8 mouse cellular contexts compared by ENCODE assay signal in genomic region chr2:30285004-30285403, GRCm38 (mm10). TPM values are rescaled to one million over a fixed set of nuclear protein-coding genes. Genes with fewer than 3 reads are reported as not detected.
DNase-seq lines count a peak whose midpoint lies in the region; ATAC-seq and TF ChIP-seq lines count a peak whose summit lies in the region.

No protein-coding gene starts in this region.

- no peaks in the 10 kb centered on the region for H3K27me3 ChIP-seq in heart, embryonic 12.5 days (replicated peaks)
- H3K27me3 ChIP-seq in heart, adult 2 months (ENCODE audit: control insufficient read depth, insufficient read depth, low read length): no peaks in the 10 kb centered on the region
- H3K27me3 ChIP-seq in hindbrain, embryonic 12.5 days: no peaks in the 10 kb centered on the region
- no peaks in the 10 kb centered on the region for H3K27me3 ChIP-seq in midbrain, embryonic 12.5 days

- TF ChIP-seq POLR2A in heart, adult 2 months (IDR thresholded peaks at IDR 0.05; ENCODE audit: insufficient read depth, low read depth, low read length): no peak

- WGBS in heart, embryonic 12.5 days: 88% methylated on average over 5 of the region's 5 CpGs
- 87% methylated on average over 5 of the region's 5 CpGs for WGBS in heart, adult 2 months
- 93% methylated on average over 5 of the region's 5 CpGs for WGBS in hindbrain, embryonic 12.5 days
- WGBS in midbrain, embryonic 12.5 days: 93% methylated on average over 5 of the region's 5 CpGs

- no peak for DNase-seq in heart, adult 2 months
- no peak for DNase-seq in ES-E14 (ENCODE audit: low read depth, low spot score)
- DNase-seq in ovary, postnatal 14 days (ENCODE audit: low spot score): no peak
- DNase-seq in adrenal gland, adult (ENCODE audit: inconsistent age in 2 of 2, low spot score in 1 of 2): no peak
- no peak for DNase-seq in cerebellum, postnatal 25 days

- H3K27ac ChIP-seq in heart, embryonic 12.5 days (ENCODE audit: poor library complexity, severe bottlenecking): no peak overlapping the region
- H3K27ac ChIP-seq in heart, adult 2 months: no peak overlapping the region
- no peak overlapping the region for H3K27ac ChIP-seq in ES-E14 (ENCODE audit: insufficient read depth, low read depth, low read length, poor library complexity, severe bottlenecking)
- H3K27ac ChIP-seq in hindbrain, embryonic 12.5 days: no peak overlapping the region
- H3K27ac ChIP-seq in midbrain, embryonic 12.5 days (replicated peaks): no peak overlapping the region

- H3K4me3 ChIP-seq in heart, embryonic 12.5 days: peak overlapping the region; percentile 73
- H3K4me3 ChIP-seq in heart, adult 2 months: no peak overlapping the region
- peak overlapping the region; percentile 78 to 81; a peak in 1 of 4 replicates for H3K4me3 ChIP-seq in ES-E14 (ENCODE audit: insufficient read depth in 1 of 2, low read depth in 1 of 2, low read length in 2 of 2, poor library complexity in 1 of 2, severe bottlenecking in 1 of 2)
- H3K4me3 ChIP-seq in hindbrain, embryonic 12.5 days: peak overlapping the region; percentile 96
- H3K4me3 ChIP-seq in midbrain, embryonic 12.5 days: peak overlapping the region; percentile 95

- in situ Hi-C loops in ES-E14 (cut with MboI; ENCODE audit: low sequenced_read_pairs in 2 of 2, unreplicated experiment in 2 of 2): no loop called here

- intact Hi-C loops in heart, adult 2 months (cut with DNase I): loop anchor here (5.0 kb wide), 2 partner anchors 113 to 153 kb away; partner anchors contain the start of genes Endog and Tbc1d13

- TF ChIP-seq EP300 in heart, adult 2 months (IDR thresholded peaks at IDR 0.05; ENCODE audit: insufficient read depth, low read depth, low read length): no peak

- no peak for TF ChIP-seq CTCF in heart, adult 2 months (IDR thresholded peaks at IDR 0.05)

- peaks cover 1% of the 10 kb centered on the region for H3K79me2 ChIP-seq in heart, adult 2 months (replicated peaks; ENCODE audit: control insufficient read depth, insufficient read depth, low read length)

- H3K9me3 ChIP-seq in heart, embryonic 12.5 days (replicated peaks): 0 out of 2 replicates have a peak, but pooled peaks cover 3% of the 10 kb centered on the region
- no peaks in the 10 kb centered on the region for H3K9me3 ChIP-seq in ES-E14 (ENCODE audit: control insufficient read depth, insufficient read depth, low read depth, low read length)
- no peaks in the 10 kb centered on the region for H3K9me3 ChIP-seq in hindbrain, embryonic 12.5 days (replicated peaks)
- no peaks in the 10 kb centered on the region for H3K9me3 ChIP-seq in midbrain, embryonic 12.5 days

- peaks cover 23% of the 10 kb centered on the region for H3K4me1 ChIP-seq in heart, embryonic 12.5 days (replicated peaks)
- peaks cover 2% of the 10 kb centered on the region; the same call in 1 of the 2 replicates for H3K4me1 ChIP-seq in heart, adult 2 months (ENCODE audit: control insufficient read depth, insufficient read depth, low read length)
- H3K4me1 ChIP-seq in ES-E14 (ENCODE audit: control insufficient read depth in 2 of 2, insufficient read depth in 2 of 2, low read length in 2 of 2, poor library complexity in 1 of 2): peaks cover 0 to 3% of the 10 kb centered on the region in 2 experiments; a peak in 1 of 4 replicates
- H3K4me1 ChIP-seq in hindbrain, embryonic 12.5 days: peaks cover 23% of the 10 kb centered on the region
- peaks cover 22% of the 10 kb centered on the region for H3K4me1 ChIP-seq in midbrain, embryonic 12.5 days

- H3K36me3 ChIP-seq in heart, embryonic 12.5 days: peaks cover 27% of the 10 kb centered on the region
- H3K36me3 ChIP-seq in heart, adult 2 months (ENCODE audit: control insufficient read depth, insufficient read depth, low read length): no peaks in the 10 kb centered on the region
- H3K36me3 ChIP-seq in ES-E14 (ENCODE audit: control insufficient read depth, insufficient read depth, low read length, poor library complexity, severe bottlenecking): no peaks in the 10 kb centered on the region
- peaks cover 5% of the 10 kb centered on the region; the same call in 1 of the 2 replicates for H3K36me3 ChIP-seq in hindbrain, embryonic 12.5 days
- H3K36me3 ChIP-seq in midbrain, embryonic 12.5 days: peaks cover 3% of the 10 kb centered on the region; the same call in 1 of the 2 replicates

- H3K9ac ChIP-seq in heart, embryonic 12.5 days: peak overlapping the region; percentile 87; the same call in 1 of the 2 replicates
- H3K9ac ChIP-seq in heart, adult 2 months (ENCODE audit: low read depth, low read length): no peak overlapping the region
- no peak overlapping the region for H3K9ac ChIP-seq in ES-E14 (ENCODE audit: insufficient read depth, low read depth, low read length, poor library complexity, severe bottlenecking)
- H3K9ac ChIP-seq in hindbrain, embryonic 12.5 days: 0 out of 2 replicates have a peak overlapping the region, but pooled peaks have one; percentile 94
- H3K9ac ChIP-seq in midbrain, embryonic 12.5 days (replicated peaks): no peak overlapping the region

- H3K4me2 ChIP-seq in heart, embryonic 12.5 days: peak overlapping the region; percentile 98
- H3K4me2 ChIP-seq in hindbrain, embryonic 12.5 days (replicated peaks): peak overlapping the region; percentile 98
- H3K4me2 ChIP-seq in midbrain, embryonic 12.5 days (replicated peaks): peak overlapping the region; percentile 99

- no peak for ATAC-seq in heart, embryonic 12.5 days (ENCODE audit: insufficient number of reproducible peaks, low FRiP score)
- ATAC-seq in hindbrain, embryonic 12.5 days (ENCODE audit: low FRiP score): no peak
- ATAC-seq in midbrain, embryonic 12.5 days (ENCODE audit: low FRiP score, low read depth): no peak

TF ChIP-seq in ES-E14, 5 proteins besides CTCF, POLR2A, EP300 and RAD21:
- no peak for TF ChIP-seq ZC3H11A (IDR thresholded peaks at IDR 0.05; ENCODE audit: borderline replicate concordance, low read depth, low read length)
TF ChIP-seq in ES-E14: peak in this region for 0.

RNA-seq across cellular contexts. Expression of gene Dolk, which starts 1.1 kb away (rescaled TPM):
- polyA plus RNA-seq in heart, embryonic 12.5 days (2016; fragmentation: Nextera tagmentation; extraction: Ambion mirVana): 26.6 and 27.1 TPM in 2 replicates
- total RNA-seq in heart, adult 2 months (2021): 10 to 100 TPM; 21.6 to 25.3 TPM
- polyA plus RNA-seq in heart, adult 2 months (2012; rRNA removed): 23.9 and 35.1 TPM in 2 replicates
- 25.2 and 31.6 TPM in 2 replicates for total RNA-seq in ES-E14 (2012; rRNA removed)
- 25.5 and 26.2 TPM in 2 replicates for polyA plus RNA-seq in hindbrain, embryonic 12.5 days (2016; fragmentation: Nextera tagmentation; extraction: Ambion mirVana)
- 25.5 and 28.2 TPM in 2 replicates for polyA plus RNA-seq in midbrain, embryonic 12.5 days (2016; fragmentation: Nextera tagmentation; extraction: Ambion mirVana)

RNA-seq across cellular contexts. Expression of gene Nup188, which starts 1.2 kb away (rescaled TPM):
- 34.4 and 34.9 TPM in 2 replicates for polyA plus RNA-seq in heart, embryonic 12.5 days (2016; fragmentation: Nextera tagmentation; extraction: Ambion mirVana)
- total RNA-seq in heart, adult 2 months (2021): 10 to 100 TPM; 15.3 to 16.9 TPM
- polyA plus RNA-seq in heart, adult 2 months (2012; rRNA removed): 15.3 and 18.4 TPM in 2 replicates
- total RNA-seq in ES-E14 (2012; rRNA removed): 84.5 and 115 TPM in 2 replicates
- 33.9 and 36.6 TPM in 2 replicates for polyA plus RNA-seq in hindbrain, embryonic 12.5 days (2016; fragmentation: Nextera tagmentation; extraction: Ambion mirVana)
- polyA plus RNA-seq in midbrain, embryonic 12.5 days (2016; fragmentation: Nextera tagmentation; extraction: Ambion mirVana): 34.3 and 37.7 TPM in 2 replicates

RNA-seq across cellular contexts. Expression of gene Gm28038, which starts 4.2 kb away (rescaled TPM):
- polyA plus RNA-seq in heart, embryonic 12.5 days (2016; fragmentation: Nextera tagmentation; extraction: Ambion mirVana): not detected in 2 replicates
- total RNA-seq in heart, adult 2 months (2021): 1 to 10 TPM; 2.6 to 6.3 TPM
- not detected in 2 replicates for polyA plus RNA-seq in heart, adult 2 months (2012; rRNA removed)
- total RNA-seq in ES-E14 (2012; rRNA removed): not detected in 2 replicates
- not detected in 2 replicates for polyA plus RNA-seq in hindbrain, embryonic 12.5 days (2016; fragmentation: Nextera tagmentation; extraction: Ambion mirVana)
- not detected in 2 replicates for polyA plus RNA-seq in midbrain, embryonic 12.5 days (2016; fragmentation: Nextera tagmentation; extraction: Ambion mirVana)

RNA-seq across cellular contexts. Expression of gene Phyhd1, which starts 19.0 kb away (rescaled TPM):
- polyA plus RNA-seq in heart, embryonic 12.5 days (2016; fragmentation: Nextera tagmentation; extraction: Ambion mirVana): 5.7 and 6.5 TPM in 2 replicates
- 100 to 1,000 TPM; 112 to 148 TPM for total RNA-seq in heart, adult 2 months (2021)
- polyA plus RNA-seq in heart, adult 2 months (2012; rRNA removed): 108 and 180 TPM in 2 replicates
- total RNA-seq in ES-E14 (2012; rRNA removed): 2.7 and 5.5 TPM in 2 replicates
- 5.0 and 5.6 TPM in 2 replicates for polyA plus RNA-seq in hindbrain, embryonic 12.5 days (2016; fragmentation: Nextera tagmentation; extraction: Ambion mirVana)
- 4.4 and 7.1 TPM in 2 replicates for polyA plus RNA-seq in midbrain, embryonic 12.5 days (2016; fragmentation: Nextera tagmentation; extraction: Ambion mirVana)

RNA-seq across cellular contexts. Expression of gene Gm28035, which starts 44.6 kb away (rescaled TPM):
- 0.33 and 0.40 TPM in 2 replicates for polyA plus RNA-seq in heart, embryonic 12.5 days (2016; fragmentation: Nextera tagmentation; extraction: Ambion mirVana)
- 1 to 10 TPM; 4.6 to 6.0 TPM for total RNA-seq in heart, adult 2 months (2021)
- polyA plus RNA-seq in heart, adult 2 months (2012; rRNA removed): 7.6 and 14.7 TPM in 2 replicates
- total RNA-seq in ES-E14 (2012; rRNA removed): 0.76 and 1.4 TPM in 2 replicates
- polyA plus RNA-seq in hindbrain, embryonic 12.5 days (2016; fragmentation: Nextera tagmentation; extraction: Ambion mirVana): 0.30 and 0.36 TPM in 2 replicates
- 0.39 and 0.51 TPM in 2 replicates for polyA plus RNA-seq in midbrain, embryonic 12.5 days (2016; fragmentation: Nextera tagmentation; extraction: Ambion mirVana)

Comparison
In these comparisons a context has a peak if more than half of its experiments do, and no peak if none do; other contexts are left out.
1. H3K9ac ChIP-seq: peak in heart, embryonic 12.5 days (single experiment) and hindbrain, embryonic 12.5 days (single experiment); none in heart, adult 2 months (single experiment), ES-E14 (single experiment) and midbrain, embryonic 12.5 days (single experiment).
2. Peak in every context shown above with its lines, with median percentiles within 50 percentile points of each other: H3K4me2 ChIP-seq.